Mouse (Mus musculus) layer of hippocampus, adult 8-10 months (tissue): ENCODE results near the gene Dock1. TPM values are rescaled to one million over a fixed set of nuclear protein-coding genes. Genes with fewer than 3 reads are reported as not detected.
A peak's percentile ranks its signal among the peaks of the same experiment; 100 is the strongest.

Experiments used
- DNase-seq, 2 experiments: peaks; one replicate each; pipeline ENCODE4 v3.0.0; 2022; ENCODE audit warnings: low spot score in 2 of 2
- total RNA-seq, 4 experiments: library from RNA; stranded (reverse); gene quantifications; 2 replicates each; pipeline ENCODE4 v1.2.4; 2022

The Dock1 gene
- 10 to 100 TPM; 27.5 to 31.6 (median 30.5) TPM for total RNA-seq

DNA sequence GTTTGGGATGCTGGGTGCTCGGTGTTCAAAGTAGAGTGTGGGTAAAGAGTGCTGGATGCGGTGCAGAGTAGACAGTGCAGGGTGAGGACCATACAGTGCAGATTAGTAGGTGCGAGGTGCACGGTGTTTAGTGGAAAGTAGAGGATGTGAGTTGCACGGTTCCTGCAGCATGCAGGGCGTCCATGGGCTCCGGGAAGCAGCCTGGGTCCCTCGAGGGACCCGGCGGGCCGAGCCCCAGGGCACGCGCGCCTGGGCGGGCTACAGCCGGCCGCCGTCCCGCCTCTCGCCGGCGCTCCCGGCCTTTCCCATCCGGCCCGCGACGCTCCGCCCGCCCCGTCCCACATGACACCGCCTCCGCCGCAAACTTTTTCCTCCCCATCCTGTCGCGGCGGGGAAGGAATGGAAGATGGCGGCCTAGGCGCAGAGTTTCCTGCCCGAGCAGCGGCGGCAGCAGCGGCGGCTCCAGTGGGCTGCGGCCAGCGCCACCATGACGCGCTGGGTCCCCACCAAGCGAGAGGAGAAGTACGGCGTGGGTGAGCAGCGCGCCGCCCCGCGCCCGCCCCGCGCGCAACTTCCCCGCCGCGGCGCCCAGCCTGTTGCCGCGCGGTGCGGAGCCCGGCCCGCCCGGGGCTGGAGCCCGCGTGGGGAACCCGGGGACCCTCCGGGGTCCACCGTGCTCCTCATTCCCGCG lies at the start of gene Dock1:
Gene Dock1, plus strand, starts transcription at position 343 of the 691 bp plus-strand sequence.
- DNase-seq: peak; percentile 29 to 30

DNA sequence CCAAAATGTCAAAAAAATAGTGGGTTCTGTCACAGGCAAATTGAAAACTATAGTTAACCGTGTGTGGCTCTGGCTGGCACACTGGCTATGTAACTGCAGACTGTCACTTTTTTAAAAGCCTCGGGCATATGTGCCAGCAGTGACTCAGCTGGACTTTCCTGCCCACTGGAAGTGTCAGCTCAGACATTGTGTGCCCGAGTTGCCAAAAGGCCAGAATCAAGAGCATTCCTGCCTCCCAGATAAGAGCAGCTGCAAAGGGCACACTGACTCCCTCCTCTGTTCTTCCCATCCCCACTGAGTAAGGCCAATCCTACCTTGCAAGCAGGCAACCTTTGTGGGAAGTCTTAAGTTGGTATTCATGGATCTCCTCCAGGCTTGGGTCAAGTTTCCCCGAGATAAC lies 42.5 kb upstream of the Dock1 start:
- no peak for DNase-seq

DNA sequence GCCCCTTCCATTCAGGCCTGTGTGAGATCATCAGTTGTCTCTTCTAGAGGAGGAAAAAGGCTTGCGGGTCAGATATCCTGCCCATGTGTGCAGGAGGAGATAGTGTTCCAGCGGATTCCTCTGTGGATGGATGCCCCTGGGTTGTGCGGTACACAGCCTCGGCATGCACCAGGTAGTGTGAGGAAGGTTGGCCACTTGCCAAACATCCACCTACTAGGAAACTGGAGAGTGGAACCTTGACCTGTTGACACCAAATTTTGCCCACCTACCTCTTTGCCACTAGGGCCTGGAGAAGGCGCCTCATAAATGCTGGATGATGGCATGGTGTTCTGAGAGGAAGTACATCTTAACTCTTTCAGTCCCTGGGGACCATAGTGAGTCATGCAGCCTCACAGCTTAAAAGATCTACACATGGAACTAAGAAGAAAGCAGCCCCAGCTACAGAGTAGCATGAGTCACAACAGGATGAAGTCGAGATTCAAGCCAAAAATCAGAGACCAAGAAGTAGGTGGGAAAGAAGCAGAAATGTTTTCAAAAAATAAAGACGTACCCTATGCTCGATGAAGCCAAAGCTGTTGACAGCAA lies 20.1 kb upstream of the Dock1 start:
- no peak for DNase-seq

DNA sequence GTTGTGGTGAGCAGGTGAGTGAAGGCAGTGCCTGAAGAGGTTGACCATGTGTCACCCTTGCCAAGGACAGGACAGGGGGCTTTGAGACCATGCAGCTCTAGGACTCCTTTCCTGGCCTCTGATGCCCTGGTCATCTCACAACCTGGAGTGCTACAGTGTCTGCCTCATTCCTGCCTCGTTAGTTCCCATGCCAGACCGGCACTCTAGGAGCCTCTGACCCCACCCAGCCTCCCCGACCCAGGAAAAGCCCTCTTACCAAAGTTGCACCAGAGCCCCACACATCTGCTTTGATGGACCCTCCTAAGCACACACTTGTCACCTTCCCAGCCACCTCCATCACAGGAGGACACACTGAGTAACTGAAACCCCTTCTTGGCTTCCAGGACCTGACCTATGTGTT lies 19.4 kb upstream of the Dock1 start:
- no peak for DNase-seq

DNA sequence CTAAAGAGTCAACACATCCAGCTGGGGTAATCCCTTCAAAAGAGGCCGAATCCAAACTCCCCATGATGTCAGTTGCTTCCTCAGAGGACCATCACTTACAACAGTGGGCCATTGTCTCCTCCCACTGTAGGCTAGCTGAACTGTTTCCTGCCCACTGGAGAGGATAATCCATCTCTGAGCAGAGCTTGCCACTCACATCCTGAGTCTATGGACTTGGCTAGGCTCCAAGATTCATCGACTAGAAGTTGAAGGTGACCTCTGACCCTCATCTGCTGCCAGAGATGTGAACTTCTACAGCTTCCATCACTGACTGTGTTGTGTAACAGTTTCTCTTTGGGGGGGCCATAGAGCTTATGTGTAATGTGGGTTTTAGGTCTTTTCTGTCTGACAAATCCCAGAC lies 7.2 kb upstream of the Dock1 start:
- DNase-seq: no peak

DNA sequence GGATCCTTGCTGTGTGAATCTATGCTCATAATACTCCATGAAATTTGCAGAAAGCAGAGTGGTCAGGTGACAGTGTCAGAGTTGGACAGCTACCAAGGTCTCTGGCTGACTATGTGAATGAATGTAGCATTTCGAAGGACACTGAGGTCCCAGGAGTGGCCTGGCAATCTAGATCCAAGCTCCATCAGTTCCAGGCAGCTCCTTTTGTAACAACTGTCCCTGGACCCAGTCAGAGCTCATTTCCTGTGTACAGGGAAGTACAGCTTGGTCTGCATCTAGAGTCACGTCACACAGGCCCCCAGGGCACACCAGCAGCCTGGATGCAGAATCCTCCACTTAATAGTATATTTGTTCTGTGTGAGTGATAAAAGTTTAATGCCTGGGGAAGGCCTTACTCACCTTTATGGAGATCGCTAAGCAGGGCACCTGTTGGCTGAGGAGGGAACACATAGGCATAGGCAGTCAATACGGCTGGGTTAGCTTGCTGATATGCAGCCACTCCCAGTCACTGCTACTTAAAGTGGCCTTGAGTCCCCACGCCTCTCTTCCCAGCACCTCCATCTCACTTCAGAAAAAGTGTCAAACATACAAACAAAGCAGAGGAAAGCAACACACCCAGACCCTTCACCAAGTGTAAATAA lies 4.7 kb upstream of the Dock1 start:
- no peak for DNase-seq

DNA sequence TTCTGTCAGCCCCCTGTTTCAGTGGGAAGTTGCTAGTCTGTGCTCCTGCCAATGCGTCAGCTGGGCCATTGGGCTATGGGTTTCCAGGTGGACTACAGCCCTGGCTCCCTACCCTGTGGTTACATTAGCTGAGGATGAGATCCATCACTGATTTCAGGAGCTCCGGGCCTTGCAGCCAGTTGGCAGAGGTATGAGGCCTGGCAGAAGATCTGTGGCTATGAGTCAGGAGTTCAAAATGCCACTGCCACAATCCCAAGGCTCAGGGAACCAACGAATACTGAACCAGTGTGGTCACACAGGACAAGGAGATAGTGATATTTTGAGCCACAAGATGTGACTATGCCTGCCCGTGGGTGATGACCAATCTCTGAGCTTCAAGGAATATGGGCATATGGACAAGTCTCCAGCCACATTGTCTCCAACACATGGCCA lies 3.2 kb upstream of the Dock1 start:
- DNase-seq: no peak

DNA sequence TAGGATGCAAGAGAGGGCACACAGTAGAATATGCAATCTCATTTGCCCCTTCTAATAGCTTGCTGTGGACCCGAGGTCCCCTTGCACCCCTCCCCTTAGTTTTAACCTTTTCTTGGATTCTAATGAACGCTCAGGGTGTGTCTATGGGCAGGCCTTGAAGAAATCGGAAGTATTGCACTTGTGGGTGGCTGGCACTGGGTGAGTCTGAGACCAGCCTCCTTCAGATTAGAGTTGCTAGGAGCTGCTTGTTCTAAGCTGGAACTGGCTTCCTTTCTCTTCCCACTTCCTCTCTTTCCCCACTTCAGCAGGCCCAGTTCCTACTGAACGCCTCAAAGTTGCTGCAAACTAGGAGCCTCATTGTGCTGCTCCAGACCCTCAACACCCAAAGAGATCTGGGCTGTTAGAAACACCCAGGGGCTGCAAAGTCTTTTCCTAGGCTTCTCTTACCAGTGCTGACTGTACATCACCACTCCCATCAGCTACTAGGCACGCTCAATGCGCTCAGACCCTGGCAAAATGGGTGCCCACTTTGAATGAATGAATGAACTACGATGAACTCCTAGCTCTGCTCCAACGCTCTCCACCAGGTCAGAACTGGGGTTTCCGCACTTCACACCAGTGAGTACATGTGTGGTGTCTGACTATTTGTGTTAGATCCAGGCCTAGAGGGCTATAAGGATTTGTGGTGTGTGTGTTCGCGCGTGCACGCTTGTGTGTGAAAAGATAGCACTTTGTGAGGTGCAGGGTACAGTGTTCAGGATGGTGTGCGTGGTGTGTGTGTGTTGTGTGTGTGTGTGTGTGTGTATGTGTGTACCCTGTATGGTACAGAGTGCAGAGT lies 761 bp upstream of the Dock1 start:
- DNase-seq: no peak

DNA sequence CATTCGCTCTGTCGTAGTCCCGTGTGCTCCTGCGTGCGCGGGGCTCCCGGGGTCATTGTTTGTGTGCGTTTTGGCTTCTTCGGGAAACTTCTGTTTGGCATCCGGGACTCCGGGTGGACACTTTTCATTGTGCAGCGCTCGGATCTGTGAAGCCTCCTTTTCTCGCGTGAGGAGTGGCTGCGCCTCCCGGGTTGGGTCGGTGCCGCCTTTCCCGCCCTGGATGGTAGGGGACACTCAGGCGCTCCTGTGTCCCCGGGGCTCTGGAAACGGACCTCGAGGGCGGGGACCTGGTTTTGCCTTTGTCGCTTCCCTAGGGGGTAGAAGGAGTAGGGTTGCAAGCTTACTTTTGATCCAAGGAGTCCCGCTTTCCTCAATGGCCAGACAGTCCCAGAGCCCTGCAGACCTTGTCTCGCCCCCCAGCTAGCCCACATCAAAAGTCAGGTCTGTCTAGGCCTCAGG lies 578 bp downstream of the Dock1 start:
- no peak for DNase-seq

DNA sequence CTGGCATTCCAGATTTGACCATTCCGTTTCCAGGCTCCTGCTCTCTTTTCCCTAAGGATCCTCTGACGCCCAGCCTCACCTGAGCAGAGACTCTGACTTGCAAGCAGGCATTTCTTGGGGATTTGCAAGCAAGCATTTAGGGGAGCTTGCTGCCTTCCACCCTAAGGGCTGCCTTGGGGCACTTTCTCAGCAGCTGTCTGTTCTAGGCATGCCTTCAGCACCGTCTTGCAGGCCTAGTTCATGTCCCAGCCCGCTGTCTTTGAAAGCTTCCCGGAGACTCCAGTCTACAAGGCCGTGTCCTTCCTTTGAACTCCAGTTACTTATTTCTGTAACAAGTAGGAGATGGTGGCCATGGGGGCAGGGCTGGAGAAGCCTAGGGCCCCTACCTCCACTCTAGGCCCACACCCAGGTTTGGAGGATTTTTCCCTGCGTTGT lies 1.0 kb downstream of the Dock1 start:
- no peak for DNase-seq

DNA sequence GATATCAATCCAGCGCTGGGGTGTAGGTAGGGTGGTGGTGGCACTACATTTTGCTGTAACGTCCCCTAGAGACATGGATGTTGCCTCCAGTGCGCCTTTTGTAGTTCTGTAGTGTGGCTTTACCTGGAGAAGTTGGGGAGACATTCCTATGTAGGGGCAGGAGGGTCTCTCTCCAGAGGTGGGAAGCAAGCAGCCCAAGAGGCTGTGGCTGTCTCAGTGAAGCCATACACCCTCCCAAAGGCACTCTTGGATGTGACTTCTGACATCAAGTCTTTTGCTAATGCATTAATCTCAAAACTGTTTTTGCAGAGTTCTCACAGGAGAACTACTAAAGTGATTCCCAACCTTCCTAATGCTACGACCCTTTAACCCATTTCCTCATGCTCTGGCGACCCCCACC lies 2.7 kb downstream of the Dock1 start:
- DNase-seq: no peak

DNA sequence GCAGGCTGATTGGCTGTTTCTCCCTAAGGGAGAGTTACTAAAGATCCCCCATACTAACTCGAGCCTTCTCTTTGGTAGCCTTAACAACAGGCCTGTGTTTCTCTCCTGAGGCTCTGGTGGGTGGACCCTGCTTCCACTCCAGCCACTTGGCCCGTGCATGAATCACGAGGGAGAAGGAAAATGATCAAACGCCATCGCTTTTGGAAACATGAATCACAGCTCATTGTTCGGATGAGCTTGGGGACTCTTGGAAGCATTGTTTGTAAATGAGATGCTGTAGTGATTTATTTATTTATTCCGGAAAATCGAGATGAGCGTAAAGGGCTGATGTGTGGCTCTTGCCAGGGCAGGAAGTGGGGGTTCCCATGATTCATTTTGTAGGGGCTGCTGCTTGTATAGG lies 3.5 kb downstream of the Dock1 start:
- DNase-seq: peak; percentile 35 to 49

DNA sequence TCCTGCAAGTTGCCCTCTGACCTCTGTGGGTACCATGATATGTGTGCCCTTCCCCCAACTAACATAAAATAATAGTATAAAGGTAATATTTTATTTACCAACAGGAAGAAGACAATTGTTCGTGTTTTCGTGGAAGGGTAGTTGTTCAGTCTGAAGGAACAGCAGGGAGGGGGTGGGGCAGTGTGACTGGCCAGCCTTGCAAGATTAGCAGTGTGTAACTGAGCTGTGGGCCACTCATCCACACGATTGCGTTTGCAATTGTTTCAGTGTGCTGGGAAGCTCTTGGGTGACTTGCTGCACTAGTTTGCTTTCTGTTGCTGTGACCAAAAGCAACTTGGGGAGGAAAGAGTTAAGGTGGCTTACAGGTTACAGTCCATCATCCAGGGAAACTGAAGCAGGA lies 7.4 kb downstream of the Dock1 start:
- no peak for DNase-seq

DNA sequence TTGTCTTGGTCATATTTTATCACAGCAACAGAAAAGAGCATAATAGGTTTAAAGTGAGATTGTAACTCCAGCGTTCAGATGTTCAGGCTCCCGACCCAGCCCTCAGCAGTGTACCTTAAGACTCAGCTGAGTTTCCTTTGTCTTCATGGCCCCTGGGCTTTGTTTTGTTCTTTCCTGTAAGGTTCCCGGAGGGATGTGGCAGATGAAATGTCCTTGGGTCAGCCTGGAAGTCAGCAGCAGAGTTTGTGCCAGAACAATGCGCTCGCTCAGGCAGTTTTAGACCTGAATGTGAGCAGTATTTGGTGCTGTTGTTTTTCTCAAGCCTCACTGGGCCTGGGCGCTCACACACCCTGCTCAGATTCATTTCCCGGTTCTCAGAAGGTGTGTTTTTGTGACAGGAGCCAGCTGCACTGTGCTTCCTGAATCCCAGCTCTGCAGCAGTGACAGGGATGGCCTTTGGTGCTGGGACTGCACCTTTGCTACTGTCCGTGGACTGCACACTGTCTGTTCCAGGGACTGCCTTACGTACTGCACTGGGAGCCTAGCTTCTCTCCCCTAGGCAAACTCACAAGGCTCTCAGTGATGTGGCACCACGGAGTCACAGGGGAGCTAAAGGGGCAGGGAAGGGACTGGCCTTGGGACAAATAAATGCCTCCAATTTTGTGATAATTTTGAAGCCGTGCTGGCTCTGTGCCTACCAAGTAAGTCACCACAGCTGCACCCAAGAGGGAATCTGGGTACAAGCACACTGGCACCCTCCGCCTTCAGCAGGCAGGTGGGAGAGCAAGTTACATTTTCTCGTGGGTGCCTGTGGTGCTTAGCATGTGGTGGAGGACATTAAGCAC lies 9.1 kb downstream of the Dock1 start:
- DNase-seq: no peak

DNA sequence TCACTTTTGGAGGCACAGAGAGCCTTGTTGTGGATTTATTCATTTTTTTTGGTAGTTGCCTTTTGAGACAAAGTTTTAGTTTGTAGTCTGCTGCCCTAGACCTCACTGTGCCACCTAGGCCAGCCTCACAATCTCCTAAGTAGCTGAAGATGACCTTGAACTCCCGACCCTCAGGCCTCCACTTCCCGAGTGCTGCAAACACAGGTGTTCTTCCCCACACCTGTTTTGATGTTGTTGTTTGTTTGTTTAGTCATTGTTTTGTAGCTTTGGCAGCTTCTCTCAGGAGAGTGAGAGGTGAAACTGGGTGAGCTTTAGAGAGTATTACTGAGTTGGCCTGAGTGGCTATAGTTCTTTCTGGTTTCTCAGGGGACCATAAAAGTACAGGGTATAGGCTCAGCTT lies 9.7 kb downstream of the Dock1 start:
- DNase-seq: no peak

DNA sequence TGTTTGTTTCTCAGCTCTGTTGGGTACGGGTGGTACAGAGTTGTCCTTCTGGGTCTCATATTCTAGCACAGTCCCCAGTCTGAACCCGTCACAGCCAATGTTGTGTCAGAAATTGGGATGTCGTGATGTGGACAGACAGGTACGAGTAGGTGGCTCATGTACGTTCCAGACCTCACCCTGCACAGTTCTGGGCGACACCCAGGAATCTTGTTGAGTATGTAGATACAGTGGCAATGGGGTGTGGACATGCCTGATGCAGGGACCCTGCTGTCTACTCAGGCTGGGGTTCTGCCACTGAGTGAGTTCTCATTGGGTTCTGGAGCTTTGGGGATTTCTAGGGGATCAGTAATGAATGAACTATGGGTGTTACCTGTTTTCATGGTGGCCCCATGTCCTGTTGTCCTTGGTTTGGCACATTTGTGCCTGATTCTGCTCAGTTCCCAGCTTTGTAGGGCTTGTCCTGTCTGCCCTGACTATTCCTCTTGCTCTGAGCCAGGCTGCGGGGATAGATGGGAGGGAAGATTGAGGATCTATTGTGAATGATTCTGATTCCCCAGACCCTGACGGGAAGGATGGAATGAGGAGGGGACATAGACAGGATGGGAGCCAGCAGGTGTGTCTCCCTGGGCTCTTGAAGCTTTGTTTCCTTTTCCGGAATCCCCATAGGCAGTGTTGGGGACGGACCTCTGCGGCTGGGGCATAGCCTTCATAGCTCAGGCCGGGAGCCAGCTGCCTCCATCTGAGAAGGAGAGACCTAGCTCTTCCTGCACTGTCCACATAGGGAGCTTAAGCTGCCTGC lies 11.5 kb downstream of the Dock1 start:
- no peak for DNase-seq

DNA sequence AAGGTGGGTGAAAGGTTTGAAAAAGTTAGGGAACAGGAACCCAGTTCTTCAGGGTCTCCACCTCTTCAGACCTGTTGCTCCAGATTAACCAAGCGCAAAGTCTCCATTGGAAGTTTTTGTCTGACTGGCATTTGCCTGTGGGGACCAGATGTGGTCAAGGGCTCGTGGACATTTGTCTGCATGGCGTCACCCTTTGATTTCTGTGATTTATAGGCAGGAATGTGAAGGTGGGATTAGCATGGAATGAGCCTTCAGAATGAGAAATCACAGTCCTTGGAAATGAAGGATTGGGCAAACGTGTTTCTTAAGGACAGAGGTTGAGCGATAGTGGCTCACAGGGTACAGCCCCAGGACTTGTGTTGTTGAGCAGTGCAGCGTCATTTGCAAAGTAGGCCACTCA lies 17.9 kb downstream of the Dock1 start:
- no peak for DNase-seq

DNA sequence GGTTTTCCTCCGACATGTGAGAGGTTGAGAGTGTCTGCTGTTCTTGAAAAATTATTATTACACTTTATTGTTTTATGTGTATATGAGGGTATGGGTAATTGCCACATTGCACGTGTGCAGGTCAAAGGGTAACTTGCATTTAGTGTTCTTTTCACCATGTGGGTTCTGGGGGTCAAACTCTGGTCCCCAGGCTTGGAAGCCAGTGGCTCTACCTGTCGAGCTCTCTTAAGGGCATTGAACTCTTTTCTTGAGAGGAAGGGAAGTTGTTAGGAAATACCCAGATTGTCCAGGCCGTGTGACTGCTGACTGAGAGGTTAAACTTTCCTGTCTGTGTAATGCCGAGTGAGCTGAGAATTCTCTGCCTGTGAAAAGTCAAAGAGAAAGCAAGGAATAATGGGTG lies 19.7 kb downstream of the Dock1 start:
- no peak for DNase-seq

DNA sequence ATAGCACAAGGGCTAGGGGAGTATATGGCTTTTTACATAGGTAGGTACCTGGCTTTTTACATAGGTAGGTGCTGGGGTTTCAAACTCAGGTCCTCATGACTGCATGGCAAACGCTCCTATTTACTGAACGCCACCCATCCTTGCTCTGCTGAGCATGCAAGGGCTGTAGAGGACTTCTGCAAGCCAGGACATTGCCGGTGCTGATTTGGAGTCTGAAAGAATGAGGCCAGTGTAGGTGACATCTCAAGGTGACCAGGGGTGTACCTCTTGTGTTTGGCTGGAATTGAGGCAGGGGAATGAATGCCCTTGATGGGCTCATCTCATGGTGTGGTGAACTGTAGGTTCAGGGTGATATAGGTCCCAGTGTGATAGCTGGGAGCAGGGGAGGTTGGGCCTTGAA lies 20.4 kb downstream of the Dock1 start:
- DNase-seq: no peak

DNA sequence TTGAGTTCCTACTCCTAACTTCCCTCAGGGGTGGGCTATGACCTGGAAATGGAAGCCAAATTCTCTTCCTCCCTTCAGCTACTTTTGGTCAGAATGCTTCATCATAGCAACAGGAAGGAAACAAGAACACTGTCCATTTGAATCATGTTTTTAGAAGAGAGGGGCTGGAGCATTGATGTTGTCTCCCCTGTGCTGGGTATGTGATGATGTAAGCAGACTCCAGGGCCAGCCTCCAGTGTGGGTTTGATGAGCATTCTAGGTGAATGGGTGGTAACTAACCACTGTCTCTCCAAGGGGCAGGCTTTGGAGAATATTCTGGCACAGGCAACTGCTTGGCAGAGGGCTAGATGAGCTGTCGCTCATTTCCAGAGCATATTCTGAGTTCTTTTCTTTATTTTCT lies 22.9 kb downstream of the Dock1 start:
- no peak for DNase-seq
